Mouse (Mus musculus) CH12.LX (cell line): ENCODE measurements around the gene Asic2. TPM values are rescaled to one million over a fixed set of nuclear protein-coding genes. Genes with fewer than 3 reads are reported as not detected.

Source experiments
- DNase-seq: peaks from one replicate; pipeline ENCODE4 v3.0.0-alpha.2; 2013; ENCODE audit errors: extremely low read depth
- H3K27ac ChIP-seq: 2 replicates; pipeline ENCODE4 v1.5.1; 2012; ENCODE audit warnings: low read depth, mild to moderate bottlenecking, control low read depth, moderate library complexity; ENCODE audit not compliant: insufficient read depth
- H3K27me3 ChIP-seq: replicated peaks from 2 replicates; pipeline ENCODE3; 2012; ENCODE audit warnings: inconsistent platforms
- H3K36me3 ChIP-seq, 2 experiments: replicated peaks in 1 of 2; 2 replicates each; pipeline versions ENCODE3 to v1.6.1; 2012; ENCODE audit warnings: inconsistent platforms in 1 of 2, low read length in 1 of 2, mild to moderate bottlenecking in 1 of 2, mixed read lengths in 1 of 2, moderate library complexity in 1 of 2; ENCODE audit not compliant: control insufficient read depth in 1 of 2, insufficient read depth in 1 of 2
- H3K4me1 ChIP-seq, 2 experiments: 2 replicates each; pipeline ENCODE4 v1.6.1; 2012; ENCODE audit warnings: inconsistent platforms in 1 of 2, moderate library complexity in 1 of 2; ENCODE audit not compliant: insufficient read depth in 2 of 2, control insufficient read depth in 1 of 2
- H3K4me2 ChIP-seq: 2 replicates; pipeline ENCODE4 v1.6.1; 2012; ENCODE audit warnings: low read depth, mild to moderate bottlenecking, control low read depth; ENCODE audit not compliant: poor library complexity, insufficient read depth, severe bottlenecking
- H3K4me3 ChIP-seq, 3 experiments: fragments of 150-350 bp in 1 of 3; sonication (generic) in 1 of 3; replicated peaks in 1 of 3; 2 replicates each; pipeline versions ENCODE3 to v1.5.1; 2011 to 2012; ENCODE audit warnings: low read depth in 2 of 3, low read length in 2 of 3, mild to moderate bottlenecking in 2 of 3, moderate library complexity in 2 of 3, control low read depth in 1 of 3, improper control_type of control experiment in 1 of 3, inconsistent platforms in 1 of 3, mixed read lengths in 1 of 3; ENCODE audit not compliant: poor library complexity in 1 of 3
- H3K79me2 ChIP-seq: replicated peaks from 2 replicates; pipeline ENCODE4 v1.6.1; 2012; ENCODE audit warnings: mild to moderate bottlenecking, moderate library complexity; ENCODE audit not compliant: control insufficient read depth, poor library complexity, insufficient read depth, severe bottlenecking; ENCODE audit errors: extremely low read depth
- H3K9ac ChIP-seq: 2 replicates; pipeline ENCODE4 v1.6.1; 2012; ENCODE audit warnings: low read depth, mild to moderate bottlenecking, control low read depth, moderate library complexity; ENCODE audit not compliant: insufficient read depth
- H3K9me3 ChIP-seq: replicated peaks from 2 replicates; pipeline ENCODE3; 2012; ENCODE audit warnings: low read length, inconsistent platforms, mixed read lengths
- CTCF ChIP-seq, 2 experiments: IDR thresholded peaks in 1 of 2; conservative IDR thresholded peaks in 1 of 2; 2 replicates each; pipeline ENCODE4 v1.5.1; 2011 to 2012; ENCODE audit warnings: low read depth in 2 of 2, low read length in 2 of 2, improper control_type of control experiment in 1 of 2, inconsistent platforms in 1 of 2, mild to moderate bottlenecking in 1 of 2, moderate library complexity in 1 of 2
- ELF1 ChIP-seq: IDR thresholded peaks from 2 replicates; pipeline ENCODE4 v1.6.1; 2014; ENCODE audit warnings: low read depth, mild to moderate bottlenecking, inconsistent platforms, low read length, improper control_type of control experiment
- HCFC1 ChIP-seq: IDR thresholded peaks from 2 replicates; pipeline ENCODE4 v1.6.1; 2012; ENCODE audit warnings: low read depth, mild to moderate bottlenecking, inconsistent platforms, low read length, improper control_type of control experiment
- MAFK ChIP-seq: IDR thresholded peaks from 2 replicates; pipeline ENCODE4 v1.6.1; 2011; ENCODE audit warnings: low read length, improper control_type of control experiment; ENCODE audit not compliant: insufficient replicate concordance
- MAX ChIP-seq: IDR thresholded peaks from 2 replicates; pipeline ENCODE4 v1.6.1; 2011; ENCODE audit warnings: low read length, improper control_type of control experiment
- MXI1 ChIP-seq: IDR thresholded peaks from 2 replicates; pipeline ENCODE4 v1.6.1; 2011; ENCODE audit warnings: mild to moderate bottlenecking, low read depth, low read length, improper control_type of control experiment
- NELFE ChIP-seq: IDR thresholded peaks from 2 replicates; pipeline ENCODE4 v1.6.1; 2011; ENCODE audit warnings: low read depth, low read length, improper control_type of control experiment
- RAD21 ChIP-seq: IDR thresholded peaks from 2 replicates; pipeline ENCODE4 v1.6.1; 2011; ENCODE audit warnings: low read depth, mild to moderate bottlenecking, low read length, improper control_type of control experiment, moderate library complexity
- SIN3A ChIP-seq: IDR thresholded peaks from 2 replicates; pipeline ENCODE4 v1.6.1; 2012; ENCODE audit warnings: low read length, improper control_type of control experiment, inconsistent platforms
- SMC3 ChIP-seq: IDR thresholded peaks from 2 replicates; pipeline ENCODE4 v1.6.1; 2011; ENCODE audit warnings: low read depth, low read length, improper control_type of control experiment
- USF1 ChIP-seq: IDR thresholded peaks from 2 replicates; pipeline ENCODE4 v1.6.1; 2014; ENCODE audit warnings: low read depth, mild to moderate bottlenecking, inconsistent platforms, low read length, improper control_type of control experiment
- USF2 ChIP-seq: conservative IDR thresholded peaks from 2 replicates; pipeline ENCODE4 v1.6.1; 2011; ENCODE audit warnings: low read depth, low read length, improper control_type of control experiment
- ZC3H11A ChIP-seq: IDR thresholded peaks from 2 replicates; pipeline ENCODE4 v1.6.1; 2012; ENCODE audit warnings: low read depth, mild to moderate bottlenecking, inconsistent platforms, low read length, improper control_type of control experiment
- ZNF384 ChIP-seq: IDR thresholded peaks from 2 replicates; pipeline ENCODE4 v1.6.1; 2012; ENCODE audit warnings: low read depth, low read length, improper control_type of control experiment, inconsistent platforms
- dilution Hi-C: fragments of 300-500 bp; cut with MboI; formaldehyde crosslinking; loops from 2 replicates; pipeline ENCODE4 v1.14.3; 2020; ENCODE audit warnings: low sequenced_read_pairs; ENCODE audit not compliant: extremely low pct_unique_long_range_greater_than_20kb, extremely low pct_ligation_motif_present
- in situ Hi-C: fragments of 300-500 bp; cut with MboI; formaldehyde crosslinking; loops from 3 replicates; pipeline ENCODE4 v1.14.3; 2019; ENCODE audit warnings: low sequenced_read_pairs, low pct_ligation_motif_present, low pct_unique_long_range_greater_than_20kb, mixed read lengths
- polyA plus RNA-seq: library from polyadenylated mRNA; unstranded; fragments of >175 nt; gene quantifications from 2 replicates; pipeline ENCODE4 v1.2.1, GENCODE M21; 2012; ENCODE audit warnings: low read depth; ENCODE audit not compliant: insufficient read length
- total RNA-seq, 2 experiments: library from RNA; depleted of rRNA; stranded (reverse); fragments of 300-350 nt in 1 of 2; fragments of >200 nt in 1 of 2; gene quantifications; 2 replicates each; pipeline ENCODE4 v1.2.3; 2012 to 2014

Gene Asic2
- total and polyA plus RNA-seq, 3 experiments = not detected

GRCm38 (mm10) chr11:81588630-81589029 is 379.6 kb downstream of the Asic2 start:
- TF ChIP-seq ZC3H11A (no peak), RAD21 (peak; percentile 52), NELFE (peak; percentile 25; the same call in 1 of the 2 replicates), ZNF384 (no peak), MAX (no peak), SMC3 (peak; percentile 74), CTCF (conservative IDR thresholded peaks at IDR 0.05 in 1 of 2, IDR thresholded peaks at IDR 0.05 in 1 of 2; ENCODE audit: low read depth in 2 of 2, low read length in 2 of 2) (peak; percentile 77 to 88)
- DNase-seq = peak; percentile 31
- Histone ChIP-seq H3K9me3 (no peaks in the 10 kb centered on the region), H3K27ac (no peak overlapping the region), H3K27me3 (peaks cover 81% of the 10 kb centered on the region), H3K79me2 (no peaks in the 10 kb centered on the region), H3K4me1 (no peaks in the 10 kb centered on the region), H3K4me2 (no peak overlapping the region), H3K4me3 (no peak overlapping the region), H3K36me3 (no peaks in the 10 kb centered on the region), H3K9ac (no peak overlapping the region)
- in situ Hi-C loops (no loop called here), dilution Hi-C loops (no loop called here)

- peaks cover 80% of the 10 kb centered on the region for H3K27me3 ChIP-seq
- no peak for TF ChIP-seq MXI1
- TF ChIP-seq ZNF384 = no peak
- no peak for TF ChIP-seq ELF1
- no peak for TF ChIP-seq MAX
- no peak for TF ChIP-seq CTCF (conservative IDR thresholded peaks at IDR 0.05 in 1 of 2, IDR thresholded peaks at IDR 0.05 in 1 of 2; ENCODE audit: low read depth in 2 of 2, low read length in 2 of 2)
- no peak for TF ChIP-seq MAFK
- TF ChIP-seq USF2 = no peak
- no peak overlapping the region for H3K9ac ChIP-seq
- H3K79me2 ChIP-seq = no peaks in the 10 kb centered on the region
- in situ Hi-C loops (no loop called here), dilution Hi-C loops (no loop called here)
- H3K4me1 ChIP-seq = no peaks in the 10 kb centered on the region
- H3K9me3 ChIP-seq = no peaks in the 10 kb centered on the region
- H3K36me3 ChIP-seq = no peaks in the 10 kb centered on the region
- H3K27ac ChIP-seq = no peak overlapping the region
- no peak overlapping the region for H3K4me3 ChIP-seq
- H3K4me2 ChIP-seq = no peak overlapping the region
- no peak for DNase-seq
These were observed 380.3 kb downstream of the Asic2 start for GRCm38 (mm10) chr11:81587942-81588341.

- Histone ChIP-seq H3K36me3 (no peaks in the 10 kb centered on the region), H3K27me3 (peaks cover 78% of the 10 kb centered on the region), H3K4me1 (no peaks in the 10 kb centered on the region), H3K79me2 (no peaks in the 10 kb centered on the region), H3K27ac (no peak overlapping the region), H3K9me3 (no peaks in the 10 kb centered on the region), H3K4me3 (no peak overlapping the region), H3K4me2 (no peak overlapping the region), H3K9ac (no peak overlapping the region)
- DNase-seq = no peak
- in situ Hi-C loops = no loop called here
- TF ChIP-seq HCFC1 = peak; percentile 36; the same call in 1 of the 2 replicates
- TF ChIP-seq ELF1 = peak; percentile 55
- no peak for TF ChIP-seq SIN3A
- no peak for TF ChIP-seq USF1
- dilution Hi-C loops = no loop called here
These were observed 381.1 kb downstream of the Asic2 start for GRCm38 (mm10) chr11:81587114-81587513.
